Mouse (Mus musculus): Measurements from ENCODE around the gene Tango6.
"Not testable (repeated sequence)": the region's sequence is repeated elsewhere in the genome, so short reads cannot be mapped to it uniquely, and the experiment has no call there.

The Tango6 gene

GRCm38 (mm10) chr8:106872454-106873034, 189.7 kb downstream of the Tango6 start:
- DNase-seq (ENCODE audit: low read depth, low spot score): peak; percentile 21

GRCm38 (mm10) chr8:106880121-106880707, 197.3 kb downstream of the Tango6 start:
- no peak for DNase-seq (ENCODE audit: low read depth, low spot score)

GRCm38 (mm10) chr8:106884094-106884493, 201.2 kb downstream of the Tango6 start:
- not testable (repeated sequence) for DNase-seq (ENCODE audit: low read depth, low spot score)

- not testable (repeated sequence) for DNase-seq (ENCODE audit: low read depth, low spot score)
Observed at GRCm38 (mm10) chr8:106884826-106885400, 202.0 kb downstream of the Tango6 start.

- peak; percentile 92 for DNase-seq (ENCODE audit: low read depth, low spot score)
Observed at GRCm38 (mm10) chr8:106887336-106888189, 204.7 kb downstream of the Tango6 start.

GRCm38 (mm10) chr8:106888803-106889202, 205.9 kb downstream of the Tango6 start:
- no peak for DNase-seq (ENCODE audit: low read depth, low spot score)

GRCm38 (mm10) chr8:106892210-106892805, 209.4 kb downstream of the Tango6 start:
- DNase-seq (ENCODE audit: low read depth, low spot score): no peak

GRCm38 (mm10) chr8:106892806-106893451, 210.1 kb downstream of the Tango6 start:
- DNase-seq (ENCODE audit: low read depth, low spot score): no peak

GRCm38 (mm10) chr8:106893481-106894156, 210.8 kb downstream of the Tango6 start, which contains the start of gene Utp4:
Gene Utp4 (plus strand): TSS chr8:106893636.
- peak; percentile 91 for DNase-seq (ENCODE audit: low read depth, low spot score)

GRCm38 (mm10) chr8:106899473-106899872, 216.6 kb downstream of the Tango6 start:
- DNase-seq (ENCODE audit: low read depth, low spot score): no peak
